Mouse (Mus musculus): ENCODE data around the gene Prr14l.

GRCm38 (mm10) chr5:32815396-32815795, 38.7 kb downstream of the Prr14l start:
- TF ChIP-seq CTCF (IDR thresholded peaks at IDR 0.05; ENCODE audit: borderline replicate concordance, insufficient read depth, low read length) (no peak), POLR2A (IDR thresholded peaks at IDR 0.05; ENCODE audit: low read depth, low read length) (no peak)

All from embryonic fibroblast, embryonic 13.5 days (primary cell).